Mouse (Mus musculus): ENCODE measurements at regions not wholly inside any gene's neighbourhood (a gene's known extent, or its start where the extent isn't known, plus 50 kb on each side); places are given as distances from the start of the nearest gene placed in this dataset.

DNA sequence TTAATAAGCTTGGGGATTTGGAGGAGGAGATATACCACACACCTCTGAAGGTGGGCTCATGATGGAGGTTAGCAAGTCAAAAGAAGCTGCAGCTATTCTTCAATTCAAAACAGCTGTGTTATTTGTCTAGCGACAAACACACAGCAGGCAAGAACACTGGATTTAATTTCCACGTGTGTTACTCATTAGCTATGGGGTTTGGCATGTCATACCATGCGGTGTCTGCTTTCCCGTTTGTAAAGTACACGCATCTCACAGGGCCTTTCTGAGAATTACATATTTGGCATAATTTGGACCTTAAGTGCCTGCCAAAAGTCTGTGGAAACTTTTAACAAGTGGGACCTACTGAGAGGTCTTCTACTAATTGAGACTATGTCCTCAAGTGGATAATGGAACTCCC, 65.5 kb upstream of the Xpr1 start:
- no peak for TF ChIP-seq CTCF (IDR thresholded peaks at IDR 0.05; ENCODE audit: low read depth, low read length)
- no peak for TF ChIP-seq POLR2A (IDR thresholded peaks at IDR 0.05; ENCODE audit: borderline replicate concordance, low read depth, low read length)
